Mouse (Mus musculus): ENCODE results near the gene Phldb2.

- no peak for TF ChIP-seq GATA1 (IDR thresholded peaks at IDR 0.05; ENCODE audit: borderline replicate concordance, low read length)
- TF ChIP-seq FLI1 (IDR thresholded peaks at IDR 0.05; ENCODE audit: low read length), result no peak
Observed at GRCm38 (mm10) chr16:45743591-45744144, 209.7 kb downstream of the Phldb2 start.
